Mouse (Mus musculus): ENCODE data around the gene Mbd5. TPM values are rescaled to one million over a fixed set of nuclear protein-coding genes. Genes with fewer than 3 reads are reported as not detected.
A peak's percentile ranks its signal among the peaks of the same experiment; 100 is the strongest.

Mbd5 gene
- polyA plus RNA-seq, 1 experiment from 2014 or later: 27.5 TPM

DNA sequence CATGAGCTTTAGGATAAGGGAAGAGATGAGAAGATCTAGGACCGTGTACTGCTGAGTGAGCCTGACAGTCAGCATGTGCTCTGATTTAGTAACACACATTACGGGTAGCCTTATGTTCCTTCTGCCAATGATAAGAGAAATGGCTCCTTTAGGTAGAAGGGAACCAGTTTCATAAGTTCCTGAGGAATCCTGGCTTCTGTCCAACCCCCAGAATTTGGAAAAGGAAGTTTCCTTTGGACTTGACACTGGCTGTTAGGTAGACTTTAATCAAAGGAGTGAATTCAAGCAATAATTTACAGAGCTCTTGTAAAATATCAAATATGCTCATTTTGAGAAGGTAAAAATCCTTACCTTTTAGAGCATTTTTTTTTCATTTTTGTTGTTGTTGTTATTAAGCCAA is 396.5 kb downstream of the Mbd5 start:
- H3K9ac ChIP-seq (ENCODE audit: low read length): no peak overlapping the region
- no peaks in the 10 kb centered on the region for H3K9me3 ChIP-seq (replicated peaks; ENCODE audit: control insufficient read depth, low read length)
- no peaks in the 10 kb centered on the region for H3K36me3 ChIP-seq (ENCODE audit: control insufficient read depth, insufficient read depth, low read length)
- no peak for ATAC-seq (ENCODE audit: insufficient read depth, low FRiP score)
- no peak overlapping the region for H3K4me2 ChIP-seq (ENCODE audit: low read depth, low read length)
- H3K27ac ChIP-seq (ENCODE audit: low read length): no peak overlapping the region
- whole genome bisulfite sequencing: 47% methylated on average over 2 of the region's 2 CpGs
- H3K4me3 ChIP-seq (replicated peaks; ENCODE audit: low read length): no peak overlapping the region
- no peaks in the 10 kb centered on the region for H3K27me3 ChIP-seq (ENCODE audit: control insufficient read depth, insufficient read depth, low read length)
- no peaks in the 10 kb centered on the region for H3K4me1 ChIP-seq (ENCODE audit: control insufficient read depth, insufficient read depth, low read length)

DNA sequence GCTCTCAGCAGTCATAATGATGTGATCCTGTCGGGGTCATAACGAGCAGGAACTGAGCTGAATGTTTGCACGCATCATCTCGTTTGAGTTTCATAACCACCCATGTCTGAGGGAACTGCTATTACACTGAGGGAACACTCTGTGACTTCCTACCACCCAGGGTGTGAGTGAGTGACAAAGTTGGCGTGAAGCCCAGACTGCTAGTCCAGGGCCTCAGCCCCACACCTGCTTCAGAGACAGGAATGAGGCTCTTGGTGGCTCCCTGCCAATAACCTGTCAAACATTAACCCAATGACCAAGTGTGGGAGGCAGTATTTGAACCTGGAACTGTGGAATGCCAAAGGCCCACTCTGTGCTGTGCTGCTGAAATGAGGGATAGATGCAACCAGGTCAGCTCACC is 400.5 kb downstream of the Mbd5 start:
- H3K4me2 ChIP-seq (ENCODE audit: low read depth, low read length): no peak overlapping the region
- no peak overlapping the region for H3K9ac ChIP-seq (ENCODE audit: low read length)
- H3K9me3 ChIP-seq (replicated peaks; ENCODE audit: control insufficient read depth, low read length): no peaks in the 10 kb centered on the region
- H3K4me3 ChIP-seq (replicated peaks; ENCODE audit: low read length): no peak overlapping the region
- no peaks in the 10 kb centered on the region for H3K36me3 ChIP-seq (ENCODE audit: control insufficient read depth, insufficient read depth, low read length)
- peak; percentile 96 for ATAC-seq (ENCODE audit: insufficient read depth, low FRiP score)
- WGBS: 25% methylated on average over 5 of the region's 5 CpGs
- H3K27me3 ChIP-seq (ENCODE audit: control insufficient read depth, insufficient read depth, low read length): no peaks in the 10 kb centered on the region
- H3K4me1 ChIP-seq (ENCODE audit: control insufficient read depth, insufficient read depth, low read length): no peaks in the 10 kb centered on the region
- peak overlapping the region; percentile 46; the same call in 1 of the 2 replicates for H3K27ac ChIP-seq (ENCODE audit: low read length)

DNA sequence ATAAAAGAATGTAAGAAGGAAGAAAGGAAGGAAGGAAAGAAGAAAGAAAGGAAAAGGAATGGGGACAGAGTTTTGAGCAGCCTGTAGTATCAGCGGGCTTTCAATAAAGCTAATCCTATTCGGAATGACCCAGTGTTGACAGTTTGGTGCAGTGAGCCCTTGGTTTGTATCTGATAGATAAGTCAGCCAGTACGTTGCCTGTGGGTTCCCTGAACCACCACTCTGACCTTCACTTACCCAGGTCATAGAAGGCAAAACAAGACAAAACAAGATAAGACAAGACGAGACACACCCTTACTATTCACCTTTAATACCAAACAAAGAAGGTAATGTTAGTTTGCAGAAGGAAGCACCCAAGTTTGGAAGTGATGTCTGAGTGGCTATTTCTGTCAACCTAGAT is 401.5 kb downstream of the Mbd5 start:
- Histone ChIP-seq H3K9ac (ENCODE audit: low read length) (no peak overlapping the region), H3K27me3 (ENCODE audit: control insufficient read depth, insufficient read depth, low read length) (no peaks in the 10 kb centered on the region)

DNA sequence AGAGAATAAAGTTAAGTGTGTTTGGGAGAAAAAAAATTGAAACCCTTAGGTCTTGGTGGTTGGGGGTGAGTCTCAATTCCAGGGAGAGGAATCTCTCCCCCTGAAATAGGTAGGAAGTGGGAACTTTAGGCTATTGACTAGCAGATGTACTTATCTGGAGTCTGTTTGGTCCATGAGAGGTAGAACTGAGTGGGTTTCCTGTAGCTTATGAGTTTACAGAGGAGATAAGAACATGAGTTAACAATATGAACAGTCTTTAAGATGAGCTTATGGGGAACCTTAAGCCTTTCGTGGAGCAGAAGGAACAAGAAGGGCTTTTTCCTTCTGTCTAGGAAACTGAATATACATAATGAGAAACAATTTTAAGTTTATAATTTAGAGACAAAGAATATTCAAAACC is 404.8 kb downstream of the Mbd5 start:
- ATAC-seq (ENCODE audit: insufficient read depth, low FRiP score): no peak
- Histone ChIP-seq H3K27me3 (ENCODE audit: control insufficient read depth, insufficient read depth, low read length) (no peaks in the 10 kb centered on the region), H3K36me3 (ENCODE audit: control insufficient read depth, insufficient read depth, low read length) (no peaks in the 10 kb centered on the region), H3K9me3 (replicated peaks; ENCODE audit: control insufficient read depth, low read length) (no peaks in the 10 kb centered on the region), H3K9ac (ENCODE audit: low read length) (no peak overlapping the region), H3K4me1 (ENCODE audit: control insufficient read depth, insufficient read depth, low read length) (no peaks in the 10 kb centered on the region), H3K27ac (ENCODE audit: low read length) (no peak overlapping the region), H3K4me2 (ENCODE audit: low read depth, low read length) (no peak overlapping the region), H3K4me3 (replicated peaks; ENCODE audit: low read length) (no peak overlapping the region)
- WGBS: 87% methylated on average over 1 of the region's 1 CpGs

More for the DNA sequence above, 401.5 kb downstream of the Mbd5 start:
- 74% methylated on average over 4 of the region's 4 CpGs for WGBS
- H3K4me3 ChIP-seq (replicated peaks; ENCODE audit: low read length): no peak overlapping the region
- no peak for ATAC-seq (ENCODE audit: insufficient read depth, low FRiP score)
- H3K4me1 ChIP-seq (ENCODE audit: control insufficient read depth, insufficient read depth, low read length): no peaks in the 10 kb centered on the region
- H3K4me2 ChIP-seq (ENCODE audit: low read depth, low read length): no peak overlapping the region
- no peaks in the 10 kb centered on the region for H3K36me3 ChIP-seq (ENCODE audit: control insufficient read depth, insufficient read depth, low read length)
- no peak overlapping the region for H3K27ac ChIP-seq (ENCODE audit: low read length)
- H3K9me3 ChIP-seq (replicated peaks; ENCODE audit: control insufficient read depth, low read length): no peaks in the 10 kb centered on the region

DNA sequence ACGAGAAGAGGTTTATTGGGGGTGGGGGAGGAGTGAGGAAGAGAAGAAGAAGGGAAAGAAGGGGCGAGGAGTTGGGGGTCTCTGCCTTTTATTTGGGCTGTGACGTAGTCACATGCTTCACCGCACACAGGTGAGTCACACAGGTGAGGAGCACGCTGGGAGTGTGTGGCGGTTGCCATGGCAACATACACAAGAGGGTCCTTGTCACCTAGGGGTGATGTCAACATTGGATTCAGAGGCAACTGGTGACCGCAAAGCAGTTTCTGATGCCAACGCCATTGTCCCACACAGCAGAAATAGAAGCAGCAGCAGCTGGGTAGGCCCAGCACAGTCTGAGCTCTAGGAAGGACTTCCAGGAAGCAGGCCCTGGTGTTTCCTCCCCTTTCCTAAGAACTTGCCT is 406.6 kb downstream of the Mbd5 start:
- Histone ChIP-seq H3K4me2 (ENCODE audit: low read depth, low read length) (no peak overlapping the region), H3K4me3 (replicated peaks; ENCODE audit: low read length) (no peak overlapping the region), H3K9me3 (replicated peaks; ENCODE audit: control insufficient read depth, low read length) (no peaks in the 10 kb centered on the region), H3K9ac (ENCODE audit: low read length) (no peak overlapping the region), H3K36me3 (ENCODE audit: control insufficient read depth, insufficient read depth, low read length) (no peaks in the 10 kb centered on the region), H3K4me1 (ENCODE audit: control insufficient read depth, insufficient read depth, low read length) (no peaks in the 10 kb centered on the region), H3K27me3 (ENCODE audit: control insufficient read depth, insufficient read depth, low read length) (no peaks in the 10 kb centered on the region), H3K27ac (ENCODE audit: low read length) (no peak overlapping the region)
- WGBS: 81% methylated on average over 8 of the region's 8 CpGs
- ATAC-seq (ENCODE audit: insufficient read depth, low FRiP score): no peak

DNA sequence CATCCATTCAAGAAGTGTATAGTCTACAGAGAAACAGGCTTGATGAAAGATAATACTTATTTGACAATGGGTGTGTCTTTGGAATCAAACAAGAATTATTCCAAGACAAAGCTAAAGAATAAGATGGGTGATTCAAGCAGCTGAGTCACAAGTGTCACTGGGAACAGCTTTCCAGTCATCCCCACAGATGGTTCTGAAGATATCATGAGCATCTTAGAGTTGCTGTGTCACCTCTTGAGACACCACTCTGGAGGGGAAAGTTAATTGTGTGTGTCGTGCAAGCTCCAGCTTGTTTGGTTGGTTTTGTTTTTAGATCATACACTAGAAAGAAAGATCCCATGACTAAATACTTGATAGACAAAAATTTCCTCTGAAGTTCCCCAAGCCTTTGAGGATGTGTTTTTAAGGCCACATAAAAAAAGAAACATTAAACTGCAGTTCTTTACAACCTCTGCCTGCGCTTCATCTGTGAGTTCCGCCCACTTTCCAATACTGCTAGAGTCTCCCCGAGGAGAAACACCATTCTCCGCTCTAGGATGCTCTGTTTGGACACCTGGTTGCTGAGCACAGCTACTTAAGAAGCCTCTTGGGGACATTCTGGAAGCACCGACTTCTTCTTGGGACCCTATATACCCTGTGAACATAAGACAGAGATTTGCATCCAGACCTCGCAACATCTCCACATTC is 409.0 kb downstream of the Mbd5 start:
- Histone ChIP-seq H3K4me3 (replicated peaks; ENCODE audit: low read length) (no peak overlapping the region), H3K9ac (ENCODE audit: low read length) (no peak overlapping the region), H3K27ac (ENCODE audit: low read length) (no peak overlapping the region), H3K9me3 (replicated peaks; ENCODE audit: control insufficient read depth, low read length) (no peaks in the 10 kb centered on the region), H3K4me1 (ENCODE audit: control insufficient read depth, insufficient read depth, low read length) (no peaks in the 10 kb centered on the region), H3K27me3 (ENCODE audit: control insufficient read depth, insufficient read depth, low read length) (no peaks in the 10 kb centered on the region), H3K36me3 (ENCODE audit: control insufficient read depth, insufficient read depth, low read length) (no peaks in the 10 kb centered on the region), H3K4me2 (ENCODE audit: low read depth, low read length) (no peak overlapping the region)
- ATAC-seq (ENCODE audit: insufficient read depth, low FRiP score): no peak
- WGBS: 74% methylated on average over 7 of the region's 7 CpGs

DNA sequence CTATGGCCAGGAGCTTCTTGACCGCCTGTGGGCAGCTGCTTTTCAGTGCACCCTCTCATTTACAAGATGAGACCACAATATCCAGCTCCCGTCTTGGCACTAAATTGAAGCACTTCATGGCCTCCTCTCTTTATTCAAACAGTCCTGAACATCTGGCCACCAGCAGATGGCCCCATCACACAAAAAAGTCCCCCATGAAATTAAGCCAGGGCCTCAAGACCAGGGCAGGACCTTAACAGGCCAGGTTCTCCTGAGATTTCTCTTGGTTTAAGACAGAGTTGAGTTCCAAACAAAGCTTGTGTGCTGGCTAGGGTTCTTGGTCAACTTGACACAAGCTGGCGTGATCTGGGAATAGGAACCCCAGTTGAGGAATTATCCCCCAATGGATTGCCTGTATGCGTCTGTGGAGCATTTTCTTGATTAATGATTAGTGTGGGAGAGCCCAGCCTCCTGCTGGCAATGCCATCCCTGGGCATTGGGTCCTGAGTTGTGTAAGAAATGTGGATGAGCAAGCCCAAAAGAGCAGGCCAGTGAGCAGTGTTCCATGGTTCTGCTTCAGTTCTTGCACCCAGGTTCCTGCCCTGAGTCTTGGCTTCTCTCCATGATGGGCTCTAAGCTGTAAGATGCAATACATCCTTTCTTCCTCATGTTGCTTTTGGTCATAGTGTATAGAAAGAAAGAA is 409.7 kb downstream of the Mbd5 start:
- H3K36me3 ChIP-seq (ENCODE audit: control insufficient read depth, insufficient read depth, low read length): no peaks in the 10 kb centered on the region
- no peaks in the 10 kb centered on the region for H3K4me1 ChIP-seq (ENCODE audit: control insufficient read depth, insufficient read depth, low read length)
- no peaks in the 10 kb centered on the region for H3K9me3 ChIP-seq (replicated peaks; ENCODE audit: control insufficient read depth, low read length)
- 65% methylated on average over 4 of the region's 4 CpGs for WGBS
- no peak overlapping the region for H3K4me2 ChIP-seq (ENCODE audit: low read depth, low read length)
- no peak overlapping the region for H3K27ac ChIP-seq (ENCODE audit: low read length)
- no peak for ATAC-seq (ENCODE audit: insufficient read depth, low FRiP score)
- no peak overlapping the region for H3K9ac ChIP-seq (ENCODE audit: low read length)
- no peak overlapping the region for H3K4me3 ChIP-seq (replicated peaks; ENCODE audit: low read length)
- no peaks in the 10 kb centered on the region for H3K27me3 ChIP-seq (ENCODE audit: control insufficient read depth, insufficient read depth, low read length)

DNA sequence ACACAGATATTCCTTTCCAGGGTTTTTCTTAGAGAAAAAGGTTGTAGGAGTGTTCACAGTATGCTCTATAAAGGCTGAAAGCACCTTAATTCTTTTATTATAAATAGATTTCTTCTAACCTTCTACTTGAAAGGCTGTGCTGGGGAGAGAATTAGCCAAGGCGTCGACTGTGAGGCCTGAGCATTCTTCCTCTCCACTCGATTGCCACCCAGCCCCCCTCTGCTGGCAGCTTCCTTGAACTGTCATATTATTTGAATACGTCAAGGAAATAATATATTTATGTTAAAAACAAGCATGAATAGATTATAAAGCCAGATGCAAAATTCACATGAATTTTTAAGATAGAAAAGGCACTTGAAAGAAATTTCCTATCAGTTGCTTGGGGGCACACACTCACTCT is 410.4 kb downstream of the Mbd5 start:
- no peak for ATAC-seq (ENCODE audit: insufficient read depth, low FRiP score)
- Histone ChIP-seq H3K27ac (ENCODE audit: low read length) (no peak overlapping the region), H3K4me3 (replicated peaks; ENCODE audit: low read length) (no peak overlapping the region), H3K9me3 (replicated peaks; ENCODE audit: control insufficient read depth, low read length) (no peaks in the 10 kb centered on the region), H3K27me3 (ENCODE audit: control insufficient read depth, insufficient read depth, low read length) (no peaks in the 10 kb centered on the region), H3K9ac (ENCODE audit: low read length) (no peak overlapping the region), H3K36me3 (ENCODE audit: control insufficient read depth, insufficient read depth, low read length) (no peaks in the 10 kb centered on the region), H3K4me1 (ENCODE audit: control insufficient read depth, insufficient read depth, low read length) (no peaks in the 10 kb centered on the region), H3K4me2 (ENCODE audit: low read depth, low read length) (no peak overlapping the region)
- 59% methylated on average over 4 of the region's 4 CpGs for WGBS

DNA sequence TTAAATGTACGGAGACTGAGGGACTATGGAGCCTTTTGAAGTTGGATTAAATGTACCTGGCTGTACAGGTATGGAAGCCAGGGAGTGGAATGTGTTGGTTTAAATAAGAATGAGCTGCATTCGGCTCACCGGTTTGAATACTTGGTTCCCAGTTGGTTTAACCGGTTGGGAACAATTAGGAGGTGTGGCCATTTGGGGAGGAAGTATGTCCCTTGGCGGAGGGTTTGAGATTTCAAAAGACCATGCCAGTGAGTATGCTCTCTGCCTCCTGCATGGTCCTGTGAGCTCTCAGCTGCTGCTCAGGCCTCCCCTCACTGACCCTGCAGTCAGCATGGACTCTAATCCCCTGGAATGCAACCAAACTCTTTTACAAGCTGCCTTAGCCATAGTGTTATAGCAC is 415.2 kb downstream of the Mbd5 start:
- Histone ChIP-seq H3K4me3 (replicated peaks; ENCODE audit: low read length) (no peak overlapping the region), H3K27ac (ENCODE audit: low read length) (peak overlapping the region; percentile 18; the same call in 1 of the 2 replicates), H3K27me3 (ENCODE audit: control insufficient read depth, insufficient read depth, low read length) (no peaks in the 10 kb centered on the region), H3K4me1 (ENCODE audit: control insufficient read depth, insufficient read depth, low read length) (no peaks in the 10 kb centered on the region), H3K36me3 (ENCODE audit: control insufficient read depth, insufficient read depth, low read length) (no peaks in the 10 kb centered on the region), H3K9ac (ENCODE audit: low read length) (no peak overlapping the region), H3K4me2 (ENCODE audit: low read depth, low read length) (no peak overlapping the region), H3K9me3 (replicated peaks; ENCODE audit: control insufficient read depth, low read length) (no peaks in the 10 kb centered on the region)
- no peak for ATAC-seq (ENCODE audit: insufficient read depth, low FRiP score)
- WGBS: 44% methylated on average over 5 of the region's 5 CpGs
